Mouse (Mus musculus) C2C12 (cell line): ENCODE data around the gene Lmo1. TPM values are rescaled to one million over a fixed set of nuclear protein-coding genes. Genes with fewer than 3 reads are reported as not detected.

Experiments
- H3K27me3 ChIP-seq: one replicate; pipeline ENCODE4 v1.6.1; 2011; ENCODE audit not compliant: control insufficient read depth, insufficient read depth, insufficient read length
- H3K36me3 ChIP-seq: one replicate; pipeline ENCODE4 v1.6.1; 2011; ENCODE audit not compliant: control insufficient read depth, insufficient read depth
- H3K4me3 ChIP-seq: one replicate; pipeline ENCODE4 v1.5.1; 2011; ENCODE audit warnings: mild to moderate bottlenecking, control low read depth; ENCODE audit not compliant: poor library complexity, insufficient read depth, severe bottlenecking
- H3K79me2 ChIP-seq: one replicate; pipeline ENCODE4 v1.6.1; 2011; ENCODE audit not compliant: control insufficient read depth, insufficient read depth
- H3K79me3 ChIP-seq: one replicate; pipeline ENCODE4 v1.6.1; 2011; ENCODE audit warnings: low read depth, control low read depth
- H3ac ChIP-seq: one replicate; pipeline ENCODE3; 2011; ENCODE audit warnings: low read depth; ENCODE audit not compliant: control insufficient read depth, insufficient read length
- CEBPB ChIP-seq: IDR thresholded peaks from one replicate; pipeline ENCODE4 v1.6.1; 2011; ENCODE audit warnings: low read depth, mild to moderate bottlenecking, control low read depth, moderate library complexity
- CTCF ChIP-seq: IDR thresholded peaks from one replicate; pipeline ENCODE4 v1.5.1; 2011; ENCODE audit not compliant: control insufficient read depth, insufficient read depth, insufficient read length
- FOSL1 ChIP-seq: IDR thresholded peaks from one replicate; pipeline ENCODE4 v1.8.0; 2011; ENCODE audit warnings: mild to moderate bottlenecking, low read length; ENCODE audit not compliant: poor library complexity, insufficient read depth, severe bottlenecking
- MAX ChIP-seq: IDR thresholded peaks from one replicate; pipeline ENCODE4 v1.6.1; 2011; ENCODE audit warnings: mild to moderate bottlenecking, control low read depth
- MYOD1 ChIP-seq: IDR thresholded peaks from one replicate; pipeline ENCODE4 v1.6.1; 2011; ENCODE audit warnings: low read depth; ENCODE audit not compliant: control insufficient read depth, insufficient read length
- MYOG ChIP-seq: IDR thresholded peaks from one replicate; pipeline ENCODE4 v1.6.1; 2011; ENCODE audit not compliant: control insufficient read depth, insufficient read length; ENCODE audit errors: extremely low read depth
- USF1 ChIP-seq: IDR thresholded peaks from one replicate; pipeline ENCODE4 v1.6.1; 2011; ENCODE audit warnings: low read depth, mild to moderate bottlenecking, control low read depth, moderate library complexity
- polyA plus RNA-seq: library from polyadenylated mRNA; unstranded; fragments of >200 nt; fragmentation: generic; extraction: Trizol; gene quantifications from one replicate; pipeline ENCODE4 v1.2.1, GENCODE M21; 2012; ENCODE audit warnings: missing spikeins

The Lmo1 gene
- polyA plus RNA-seq, 1 experiment: 0.09 TPM

GRCm38 (mm10) chr7:109185975-109186374, 11.0 kb upstream of the Lmo1 start:
- H3K36me3 ChIP-seq: no peaks in the 10 kb centered on the region
- no peak overlapping the region for H3ac ChIP-seq
- H3K79me3 ChIP-seq: no peaks in the 10 kb centered on the region
- H3K27me3 ChIP-seq: no peaks in the 10 kb centered on the region
- TF ChIP-seq FOSL1: no peak
- no peak for TF ChIP-seq CEBPB
- TF ChIP-seq USF1: no peak
- TF ChIP-seq MAX: no peak
- no peak for TF ChIP-seq CTCF
- no peak for TF ChIP-seq MYOG
- TF ChIP-seq MYOD1: no peak
- H3K4me3 ChIP-seq: no peak overlapping the region
- H3K79me2 ChIP-seq: no peaks in the 10 kb centered on the region

GRCm38 (mm10) chr7:109185564-109185963, 10.6 kb upstream of the Lmo1 start:
- Histone ChIP-seq H3K27me3 (no peaks in the 10 kb centered on the region), H3K4me3 (no peak overlapping the region), H3K79me2 (no peaks in the 10 kb centered on the region), H3K79me3 (no peaks in the 10 kb centered on the region), H3K36me3 (no peaks in the 10 kb centered on the region), H3ac (no peak overlapping the region)
- TF ChIP-seq USF1 (no peak), CEBPB (no peak), FOSL1 (no peak), MYOD1 (no peak), MAX (no peak), MYOG (no peak), CTCF (no peak)

GRCm38 (mm10) chr7:109176688-109177087, 1.7 kb upstream of the Lmo1 start:
- H3K79me2 ChIP-seq: no peaks in the 10 kb centered on the region
- H3K27me3 ChIP-seq: peaks cover 13% of the 10 kb centered on the region
- H3K36me3 ChIP-seq: no peaks in the 10 kb centered on the region
- H3K79me3 ChIP-seq: no peaks in the 10 kb centered on the region
- H3ac ChIP-seq: no peak overlapping the region
- no peak overlapping the region for H3K4me3 ChIP-seq
- TF ChIP-seq CEBPB (no peak), MYOG (no peak), CTCF (no peak)

- no peaks in the 10 kb centered on the region for H3K79me2 ChIP-seq
- no peaks in the 10 kb centered on the region for H3K79me3 ChIP-seq
- TF ChIP-seq MYOD1: no peak
- no peak for TF ChIP-seq CEBPB
- no peaks in the 10 kb centered on the region for H3K36me3 ChIP-seq
- H3ac ChIP-seq: no peak overlapping the region
- H3K4me3 ChIP-seq: no peak overlapping the region
- peaks cover 13% of the 10 kb centered on the region for H3K27me3 ChIP-seq
These were observed 941 bp upstream of the Lmo1 start for GRCm38 (mm10) chr7:109175670-109176625.

- no peaks in the 10 kb centered on the region for H3K79me2 ChIP-seq
- no peaks in the 10 kb centered on the region for H3K36me3 ChIP-seq
- H3K27me3 ChIP-seq: peaks cover 19% of the 10 kb centered on the region
- no peak overlapping the region for H3K4me3 ChIP-seq
- H3K79me3 ChIP-seq: no peaks in the 10 kb centered on the region
- TF ChIP-seq USF1: no peak
- TF ChIP-seq FOSL1: no peak
- TF ChIP-seq CTCF: no peak
- no peak for TF ChIP-seq MAX
- TF ChIP-seq MYOG: no peak
- no peak for TF ChIP-seq MYOD1
- no peak for TF ChIP-seq CEBPB
- no peak overlapping the region for H3ac ChIP-seq
These were observed 564 bp downstream of the Lmo1 start for GRCm38 (mm10) chr7:109174337-109174948.

GRCm38 (mm10) chr7:109171874-109172273, 3.1 kb downstream of the Lmo1 start:
- no peak overlapping the region for H3K4me3 ChIP-seq
- TF ChIP-seq CEBPB: no peak
- TF ChIP-seq USF1: no peak
- no peak for TF ChIP-seq MYOG
- no peak for TF ChIP-seq CTCF
- TF ChIP-seq MAX: no peak
- no peak for TF ChIP-seq FOSL1
- TF ChIP-seq MYOD1: no peak
- no peaks in the 10 kb centered on the region for H3K79me3 ChIP-seq
- H3K36me3 ChIP-seq: no peaks in the 10 kb centered on the region
- no peaks in the 10 kb centered on the region for H3K79me2 ChIP-seq
- peaks cover 20% of the 10 kb centered on the region for H3K27me3 ChIP-seq
- H3ac ChIP-seq: no peak overlapping the region
